Mouse (Mus musculus): Measurements from ENCODE around the gene Glce.
A peak's percentile ranks its signal among the peaks of the same experiment; 100 is the strongest.

Gene Glce

DNA sequence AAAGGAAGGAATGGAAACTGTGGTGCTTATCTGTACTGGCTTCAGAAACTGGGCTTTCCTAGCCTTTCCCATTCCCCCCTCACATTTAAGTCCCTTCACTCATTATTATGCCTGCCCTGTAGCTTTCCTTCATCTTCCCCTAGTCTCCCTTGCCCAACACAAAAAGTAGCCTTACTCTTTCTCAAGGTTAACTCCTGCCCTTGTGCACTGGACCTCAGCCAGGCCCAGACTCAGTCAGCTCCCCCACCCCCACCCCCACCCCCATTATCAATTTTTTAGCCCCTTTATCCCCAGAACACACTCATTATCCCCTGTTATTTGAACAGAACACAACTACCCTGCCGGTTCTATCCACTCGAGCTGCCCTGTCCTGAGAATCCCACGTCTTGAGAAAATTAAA, 1.0 kb upstream of the Glce start:
- no peak for DNase-seq (ENCODE audit: extremely low read depth, low read depth)

DNA sequence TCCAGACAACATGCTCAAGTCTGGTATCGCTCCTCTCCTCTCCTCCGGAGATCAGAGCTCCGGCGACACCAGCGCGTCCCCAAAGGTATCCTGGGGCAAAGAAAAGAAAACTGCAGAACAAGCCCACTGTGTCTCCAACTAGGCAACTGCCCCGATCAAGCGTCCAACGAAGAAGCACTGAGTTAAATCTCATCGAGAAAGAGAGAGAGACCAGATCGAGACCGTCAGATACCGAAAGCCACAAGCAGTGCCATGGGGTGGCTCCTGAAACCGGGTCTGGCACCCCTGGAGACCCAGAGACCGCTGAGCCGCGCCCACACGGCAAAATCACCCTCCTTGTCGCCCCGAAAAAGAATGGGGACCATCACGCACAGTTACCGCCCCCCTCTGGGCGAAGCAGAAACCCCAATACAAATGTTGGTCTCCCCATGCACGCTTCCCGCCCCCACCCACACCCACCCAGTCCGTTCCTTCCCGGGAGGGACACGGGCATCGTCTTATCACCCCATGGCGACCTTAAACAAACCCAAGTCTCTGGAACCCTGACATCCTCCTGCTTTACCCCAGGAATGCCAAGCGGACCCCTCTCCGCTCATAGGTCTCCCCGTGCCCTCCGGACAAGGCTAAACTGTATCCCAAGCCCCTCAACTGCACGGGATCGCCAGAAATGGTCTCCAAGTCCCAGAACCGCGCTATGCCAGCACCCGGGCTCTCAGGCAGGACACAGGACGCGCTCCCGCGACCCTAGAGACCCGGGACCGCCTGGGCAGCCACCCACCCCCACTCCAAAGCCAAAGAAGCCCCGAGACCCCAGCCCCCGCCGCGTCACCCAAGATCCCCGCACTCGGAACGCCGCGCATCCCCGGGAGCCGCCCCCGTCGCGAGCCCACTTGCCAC, 656 bp downstream of the Glce start:
- DNase-seq (ENCODE audit: extremely low read depth, low read depth), result peak; percentile 27

GRCm38 (mm10) chr9:62118754-62119153, 3.7 kb downstream of the Glce start:
- DNase-seq (ENCODE audit: extremely low read depth, low read depth), result no peak

DNA sequence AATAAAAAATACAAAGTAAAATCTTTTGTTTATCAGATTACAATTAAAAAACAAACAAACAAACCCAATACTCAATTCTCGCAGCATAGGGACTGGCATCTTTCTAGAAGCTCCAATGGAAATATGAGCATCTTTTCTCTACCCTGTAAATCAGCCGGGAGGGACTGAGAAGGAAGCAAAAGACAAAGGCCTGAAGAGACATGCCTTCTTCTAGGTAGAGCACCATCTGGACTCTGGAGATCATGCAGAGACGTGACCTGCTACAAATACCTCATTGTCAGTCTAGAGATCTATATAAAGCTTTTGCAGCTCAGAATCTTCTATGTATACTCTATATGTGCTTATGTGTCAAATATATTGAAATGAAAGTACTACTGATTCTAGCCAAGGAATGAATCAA, 6.6 kb downstream of the Glce start:
- DNase-seq (ENCODE audit: extremely low read depth, low read depth), result no peak

- DNase-seq (ENCODE audit: extremely low read depth, low read depth), result no peak
These were observed 25.9 kb downstream of the Glce start for GRCm38 (mm10) chr9:62096603-62097002.

- no peak for DNase-seq (ENCODE audit: extremely low read depth, low read depth)
These were observed 30.9 kb downstream of the Glce start for GRCm38 (mm10) chr9:62091604-62092003.

DNA sequence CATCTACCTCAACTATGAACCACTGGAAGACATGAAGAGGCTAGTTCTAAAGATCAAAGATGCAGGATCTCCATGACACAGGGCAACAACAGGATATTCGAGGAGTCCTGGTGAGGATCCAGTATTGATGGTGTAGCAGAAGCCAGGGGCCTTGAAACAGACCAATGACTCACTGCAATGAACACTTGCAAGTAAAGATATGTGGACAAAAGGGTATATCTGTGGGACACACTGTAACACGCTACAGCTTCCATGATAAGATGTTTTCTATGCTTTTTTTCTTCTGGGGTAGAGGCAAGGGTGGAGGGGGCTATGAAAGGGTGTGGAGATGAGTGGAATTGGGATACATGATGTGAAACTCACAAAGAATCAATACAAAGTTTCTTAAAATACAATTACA, 36.9 kb downstream of the Glce start:
- no peak for DNase-seq (ENCODE audit: extremely low read depth, low read depth)

GRCm38 (mm10) chr9:62084896-62085295, 37.6 kb downstream of the Glce start:
- DNase-seq (ENCODE audit: extremely low read depth, low read depth), result no peak

DNA sequence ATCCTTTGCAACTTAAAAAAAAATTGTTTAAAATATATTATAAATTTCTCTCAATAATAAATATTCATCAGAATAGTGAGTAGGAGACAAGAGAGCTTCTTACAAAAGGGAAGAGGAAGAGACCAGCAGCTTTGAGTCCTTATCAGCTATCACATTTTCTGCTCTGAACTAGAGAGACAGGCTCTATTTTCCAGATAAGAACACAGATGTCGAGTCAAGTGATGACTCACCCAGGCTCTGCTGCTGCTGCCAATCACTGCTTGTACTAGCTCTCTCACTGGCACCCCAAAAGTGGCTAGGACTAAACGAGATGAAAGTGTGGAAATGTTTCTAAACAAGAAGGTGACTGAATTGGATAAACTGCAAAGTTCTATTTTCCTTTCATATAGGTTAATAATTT, 39.5 kb downstream of the Glce start:
- DNase-seq (ENCODE audit: extremely low read depth, low read depth), result peak; percentile 84

GRCm38 (mm10) chr9:62081542-62081941, 40.9 kb downstream of the Glce start:
- no peak for DNase-seq (ENCODE audit: extremely low read depth, low read depth)

DNA sequence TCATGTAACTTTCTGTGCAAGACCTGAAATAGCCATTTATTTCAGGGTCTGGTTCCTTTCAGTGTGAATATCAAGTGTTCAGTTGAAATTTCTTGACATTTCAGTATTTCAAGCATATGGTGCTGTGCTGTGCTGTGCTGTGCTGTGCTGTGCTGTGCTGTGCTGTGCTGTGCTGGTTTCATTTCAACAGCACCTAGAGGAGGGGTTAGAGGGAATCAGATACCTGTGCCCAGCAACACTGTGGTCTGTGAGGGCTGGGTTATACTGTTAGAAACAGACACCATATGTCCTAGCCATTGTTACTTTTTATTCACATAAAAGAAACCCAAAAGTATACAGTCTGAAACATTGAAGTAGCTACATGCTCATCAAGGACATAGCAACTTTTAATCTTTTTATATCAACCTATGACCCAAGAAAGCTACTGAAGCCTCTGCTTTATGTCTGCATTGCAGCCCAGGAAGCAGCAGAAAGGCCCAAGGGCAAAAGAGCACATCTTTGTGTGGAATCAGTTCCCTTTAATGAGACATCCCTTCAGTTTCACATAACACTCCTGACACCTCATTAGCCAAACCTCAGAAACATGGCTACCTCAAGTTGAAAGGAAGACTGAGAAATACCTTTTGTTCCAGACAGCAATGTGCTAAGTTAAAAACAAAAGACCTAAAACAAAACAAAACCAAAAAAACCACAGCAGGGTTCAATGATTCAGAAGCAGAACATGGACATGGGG, 42.3 kb downstream of the Glce start:
- DNase-seq (ENCODE audit: extremely low read depth, low read depth), result no peak

GRCm38 (mm10) chr9:62062234-62062633, 60.2 kb downstream of the Glce start:
- no peak for DNase-seq (ENCODE audit: extremely low read depth, low read depth)

DNA sequence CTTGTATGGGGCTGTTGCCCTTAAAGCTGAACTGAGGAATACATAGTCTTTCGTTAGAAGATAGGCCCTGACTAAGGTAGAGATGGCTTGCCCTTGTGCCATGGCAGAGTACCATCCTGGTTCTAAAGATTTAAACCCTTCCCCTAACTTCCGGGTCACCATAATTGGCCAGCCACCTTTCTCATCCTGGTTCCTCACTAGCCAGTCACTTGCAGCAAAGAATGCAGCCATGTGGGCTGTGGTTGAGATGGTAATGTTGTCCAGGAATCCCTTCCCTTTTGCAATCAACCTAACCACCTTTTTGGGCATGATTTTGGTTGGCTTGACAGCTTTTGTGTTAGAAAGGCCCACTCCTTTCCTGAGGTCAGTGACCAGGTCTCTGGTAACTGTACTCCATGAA, 62.0 kb downstream of the Glce start:
- no peak for DNase-seq (ENCODE audit: extremely low read depth, low read depth)

DNA sequence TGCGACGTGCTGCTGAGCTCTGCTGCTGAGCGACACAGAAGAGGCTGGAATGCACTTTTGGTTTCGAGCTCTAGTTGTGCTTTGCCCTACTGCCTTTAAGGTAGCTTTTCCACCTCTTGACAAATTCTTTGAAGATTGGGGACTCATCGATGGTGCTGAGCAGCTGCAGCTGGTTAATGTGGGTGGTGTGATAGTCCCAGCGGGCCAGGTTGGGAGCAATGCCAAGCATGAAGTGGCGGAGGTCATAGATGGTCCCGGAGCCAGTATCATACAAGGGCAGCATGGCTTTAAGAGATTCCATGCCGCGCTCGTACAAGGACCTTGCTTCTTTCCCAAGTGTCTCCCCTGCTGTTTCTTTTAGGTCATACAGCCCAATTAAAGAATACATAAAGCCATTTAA, 62.5 kb downstream of the Glce start:
- DNase-seq (ENCODE audit: extremely low read depth, low read depth), result no peak

DNA sequence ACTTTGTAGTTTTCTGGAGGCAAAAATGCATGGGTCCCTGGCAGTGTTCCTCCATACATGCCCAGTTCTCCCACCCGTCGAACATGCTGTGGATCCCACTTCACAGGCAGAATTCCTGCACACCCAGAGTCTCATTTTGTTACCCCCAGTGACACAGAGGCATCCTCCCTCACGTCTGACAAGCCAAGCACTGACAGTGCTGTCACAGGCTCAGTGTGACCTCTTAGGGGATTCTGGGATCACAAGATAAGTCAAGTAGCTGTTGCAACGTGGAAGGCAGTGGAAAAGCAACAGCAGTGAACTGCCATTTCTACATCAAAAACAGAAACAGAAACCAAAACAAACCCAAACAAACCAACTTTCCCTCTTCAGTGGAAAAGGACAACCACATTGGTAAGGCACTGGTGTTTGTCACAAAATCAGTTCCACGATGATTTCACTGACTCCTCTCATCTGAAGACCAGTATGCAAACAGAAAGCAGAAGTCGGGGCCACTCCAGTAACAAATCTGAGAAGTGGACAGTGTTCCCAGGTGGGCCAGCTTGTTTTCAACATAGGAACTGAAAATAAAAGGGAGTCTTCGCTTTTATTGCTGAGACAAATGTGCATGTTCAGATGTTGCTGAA, 64.5 kb downstream of the Glce start:
- DNase-seq (ENCODE audit: extremely low read depth, low read depth), result no peak

DNA sequence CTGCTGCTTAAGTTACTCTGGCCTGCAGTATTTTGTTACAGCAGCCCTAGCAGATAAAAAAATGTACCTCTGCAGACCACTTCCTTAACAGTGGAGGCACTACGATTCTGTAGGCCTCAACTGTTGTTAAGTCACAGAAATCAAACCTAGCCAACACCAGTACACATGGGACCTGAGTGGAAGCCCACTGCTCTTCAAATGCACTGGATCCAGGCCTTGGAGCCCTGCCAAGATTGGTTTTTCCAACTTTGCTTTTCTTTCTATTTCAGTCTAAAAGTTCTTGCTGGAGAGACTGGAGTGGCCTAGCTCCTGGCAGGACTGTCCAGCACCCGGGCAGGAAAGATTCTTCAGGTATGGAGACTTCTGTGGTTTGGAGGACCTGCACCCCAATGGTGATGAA, 66.2 kb downstream of the Glce start:
- DNase-seq (ENCODE audit: extremely low read depth, low read depth), result no peak

- no peak for DNase-seq (ENCODE audit: extremely low read depth, low read depth)
These were observed 71.7 kb downstream of the Glce start for GRCm38 (mm10) chr9:62050801-62051200.

DNA sequence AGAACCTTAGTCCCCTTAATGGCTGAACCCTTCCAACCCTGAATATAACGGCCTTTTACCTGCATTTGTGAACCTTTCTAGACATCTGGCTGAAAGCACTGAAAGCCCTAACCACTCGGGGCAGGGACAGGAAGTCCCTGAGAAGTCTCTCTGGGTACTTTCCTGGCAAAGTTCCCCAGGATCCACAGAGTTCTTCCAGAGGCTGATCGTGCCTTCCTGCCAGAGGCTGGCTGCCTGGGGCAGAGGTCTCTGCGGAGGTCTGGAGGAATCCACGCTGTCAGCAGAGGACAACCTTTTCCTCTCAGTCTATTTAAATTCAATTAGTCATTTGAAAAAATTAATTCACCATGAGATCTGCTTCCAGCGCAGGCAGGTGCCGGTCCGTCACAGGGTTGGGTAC, 73.3 kb downstream of the Glce start:
- DNase-seq (ENCODE audit: extremely low read depth, low read depth), result no peak

GRCm38 (mm10) chr9:62042167-62042566, 80.3 kb downstream of the Glce start:
- no peak for DNase-seq (ENCODE audit: extremely low read depth, low read depth)

GRCm38 (mm10) chr9:62040008-62040608, 82.3 kb downstream of the Glce start:
- peak; percentile 31 for DNase-seq (ENCODE audit: extremely low read depth, low read depth)

DNA sequence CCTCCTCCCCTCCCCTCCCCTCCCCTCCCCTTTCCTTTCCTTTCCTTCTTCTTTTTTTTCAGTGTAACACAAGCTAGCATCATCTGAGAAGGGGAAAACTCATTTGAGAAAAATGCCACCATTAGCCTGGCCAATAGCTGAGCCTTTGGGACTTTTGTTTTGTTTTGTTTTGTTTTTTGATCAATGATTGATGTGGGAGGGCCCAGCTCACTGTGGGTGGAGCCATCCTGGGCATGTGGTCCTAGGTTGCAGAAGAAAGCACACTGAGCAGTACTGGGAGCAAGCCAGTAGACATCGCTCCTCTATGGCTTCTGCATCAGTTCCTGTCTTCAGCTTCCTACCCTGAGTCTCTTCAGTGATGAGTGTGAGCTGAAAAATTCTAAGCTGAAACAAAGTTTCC, 86.6 kb downstream of the Glce start:
- DNase-seq (ENCODE audit: extremely low read depth, low read depth), result no peak

DNA sequence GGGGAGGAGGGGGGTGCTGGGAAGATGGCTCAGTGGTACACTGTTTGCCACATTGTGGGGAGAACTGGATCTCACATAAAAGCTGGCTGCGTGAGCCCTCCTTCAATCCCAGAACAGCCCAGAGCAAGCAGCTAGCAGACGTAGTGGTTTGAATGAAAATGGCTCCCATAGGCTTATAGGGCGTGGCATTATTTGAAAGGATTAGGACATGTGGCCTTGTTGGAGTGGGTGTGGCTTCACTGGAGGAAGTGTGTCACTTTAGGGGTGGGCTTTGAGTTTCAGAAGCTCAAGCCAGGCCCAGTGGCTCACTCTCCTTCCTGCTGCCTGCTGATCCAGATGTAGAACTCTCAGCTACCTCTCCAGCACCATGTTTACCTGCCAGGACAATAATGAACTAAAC, 90.2 kb downstream of the Glce start:
- DNase-seq (ENCODE audit: extremely low read depth, low read depth), result no peak
